Mouse (Mus musculus) megakaryocyte, embryonic 14.5 days (primary cell): ENCODE results near the gene Sh3d21.

Experiments used
- FLI1 ChIP-seq: IDR thresholded peaks from 2 replicates; pipeline ENCODE4 v1.6.1; 2012; ENCODE audit warnings: low read length, inconsistent platforms, mixed read lengths
- GATA1 ChIP-seq: IDR thresholded peaks from 3 replicates; pipeline ENCODE4 v1.6.1; 2012; ENCODE audit warnings: mixed read lengths, low read length, inconsistent platforms, borderline replicate concordance

- TF ChIP-seq GATA1 (no peak), FLI1 (no peak)
Observed at GRCm38 (mm10) chr4:126197485-126197884, 34.2 kb upstream of the Sh3d21 start.
